Mouse (Mus musculus) cortical plate, adult 2 months (tissue): ENCODE results near the gene Kpna1. TPM values are rescaled to one million over a fixed set of nuclear protein-coding genes. Genes with fewer than 3 reads are reported as not detected.
"Not testable (repeated sequence)": the region's sequence is repeated elsewhere in the genome, so short reads cannot be mapped to it uniquely, and the experiment has no call there.

Source experiments
- H3K27ac ChIP-seq: fragments of 200-500 bp; 2 replicates; pipeline ENCODE4 v1.5.1; 2012; ENCODE audit warnings: low read length, control low read depth, inconsistent platforms; ENCODE audit not compliant: insufficient read depth
- H3K4me1 ChIP-seq: fragments of 200-500 bp; 2 replicates; pipeline ENCODE4 v1.6.1; 2011; ENCODE audit warnings: low read length; ENCODE audit not compliant: control insufficient read depth, insufficient read depth
- H3K4me3 ChIP-seq: fragments of 200-500 bp; 2 replicates; pipeline ENCODE4 v1.5.1; 2011; ENCODE audit warnings: mild to moderate bottlenecking, low read length, control low read depth; ENCODE audit not compliant: insufficient read depth
- CTCF ChIP-seq: fragments of 200-500 bp; IDR thresholded peaks from 2 replicates; pipeline ENCODE4 v1.5.1; 2011; ENCODE audit warnings: mild to moderate bottlenecking, control low read depth, low read length; ENCODE audit not compliant: insufficient read depth; ENCODE audit errors: extremely low read depth
- POLR2A ChIP-seq: fragments of 200-500 bp; IDR thresholded peaks from 2 replicates; pipeline ENCODE4 v1.6.1; 2011; ENCODE audit warnings: mild to moderate bottlenecking, low read length, control low read depth; ENCODE audit not compliant: insufficient read depth; ENCODE audit errors: extremely low read depth
- polyA plus RNA-seq: library from polyadenylated mRNA; depleted of rRNA; stranded (reverse); fragments of >200 nt; gene quantifications from 2 replicates; pipeline ENCODE4 v1.2.3, GENCODE M21; 2012; rRNA removed

The Kpna1 gene
- 49.5 and 49.8 TPM in 2 replicates for polyA plus RNA-seq

DNA sequence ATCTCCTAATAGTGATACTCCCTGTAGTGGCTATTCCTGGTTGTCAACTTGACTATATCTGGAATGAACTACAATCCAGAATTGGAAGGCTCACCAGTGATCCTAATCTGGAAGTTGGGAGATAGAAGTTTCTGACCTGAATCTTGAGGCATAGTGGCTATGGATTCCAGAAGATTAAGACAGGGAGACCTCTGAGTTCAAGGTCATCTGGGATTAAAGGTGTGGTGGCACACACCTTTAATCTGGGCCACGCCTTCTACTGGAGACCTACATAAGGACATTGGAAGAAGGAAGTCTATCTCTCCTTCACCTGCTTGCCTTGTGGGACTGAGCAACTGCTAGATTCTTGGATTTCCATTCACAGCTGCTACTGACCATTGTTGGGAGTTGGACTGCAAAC lies at the start of gene Kpna1:
Gene Kpna1, plus strand, starts transcription at position 301 of the 400 bp plus-strand sequence.
- not testable (repeated sequence) for H3K4me3 ChIP-seq, H3K4me1 ChIP-seq, H3K27ac ChIP-seq

DNA sequence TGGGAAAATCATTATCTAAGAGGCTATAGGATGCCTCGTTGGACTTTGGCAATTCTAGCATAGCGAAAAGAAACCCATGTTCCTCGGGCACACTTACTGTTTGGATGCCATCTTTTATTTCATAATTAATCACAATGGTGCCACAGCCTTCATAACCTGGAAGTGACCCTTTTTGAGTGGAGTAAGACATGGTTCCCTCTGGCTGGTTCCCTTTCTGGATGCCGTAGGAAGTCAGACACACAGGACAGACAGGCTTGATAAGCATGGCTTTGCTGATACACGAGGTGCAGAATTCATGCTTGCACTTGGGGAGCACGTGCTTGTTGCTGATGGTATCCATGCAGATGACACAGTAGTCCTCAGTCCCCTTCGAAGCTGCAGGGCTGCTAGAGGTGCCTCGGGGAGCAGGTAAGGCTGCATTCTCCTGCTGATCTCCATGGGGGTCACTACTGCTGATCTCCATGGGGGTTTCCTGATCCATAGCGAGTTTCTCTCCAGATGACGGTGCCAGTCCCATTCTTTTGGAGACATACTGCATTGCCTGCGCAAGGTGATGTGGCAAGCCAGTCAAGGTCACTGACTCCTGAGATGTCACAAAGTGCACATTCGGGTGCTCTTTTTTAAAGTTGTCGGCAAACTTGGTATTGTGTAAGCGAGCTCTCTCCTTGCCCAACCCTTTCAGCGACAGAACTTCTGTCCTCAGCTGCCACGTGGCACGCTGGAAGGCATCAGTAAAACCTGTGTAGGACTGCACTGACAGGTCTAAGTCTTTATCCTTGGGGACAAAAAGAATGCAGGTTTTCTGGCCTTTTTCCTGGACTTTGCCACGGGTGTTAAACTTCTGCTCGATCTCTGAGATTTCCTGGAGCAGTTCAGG lies 46.1 kb upstream of the Kpna1 start:
- TF ChIP-seq POLR2A = no peak
- TF ChIP-seq CTCF = no peak
- no peaks in the 10 kb centered on the region for H3K4me1 ChIP-seq
- H3K4me3 ChIP-seq = no peak overlapping the region
- no peak overlapping the region for H3K27ac ChIP-seq

DNA sequence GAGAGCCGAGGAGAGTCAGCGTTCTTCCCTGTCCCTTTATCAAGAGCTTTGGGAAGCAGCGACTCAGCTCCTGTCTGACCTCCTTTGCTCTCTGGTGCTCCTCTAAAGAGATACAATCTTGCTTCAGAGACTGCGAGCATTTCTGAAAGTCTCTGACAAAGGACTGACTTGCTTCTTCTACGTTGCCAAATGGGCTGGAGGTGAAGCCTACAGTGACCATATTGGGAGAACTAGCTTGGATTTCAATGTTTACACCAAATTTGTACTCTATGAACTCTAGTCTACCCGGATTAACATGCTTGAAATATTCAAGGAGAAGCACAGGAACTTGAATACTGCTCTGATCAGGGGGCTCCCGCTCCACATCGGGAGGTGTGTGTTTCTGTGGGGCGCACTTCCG lies 45.4 kb upstream of the Kpna1 start:
- Histone ChIP-seq H3K4me3 (no peak overlapping the region), H3K27ac (no peak overlapping the region), H3K4me1 (no peaks in the 10 kb centered on the region)
- TF ChIP-seq POLR2A (no peak), CTCF (no peak)

DNA sequence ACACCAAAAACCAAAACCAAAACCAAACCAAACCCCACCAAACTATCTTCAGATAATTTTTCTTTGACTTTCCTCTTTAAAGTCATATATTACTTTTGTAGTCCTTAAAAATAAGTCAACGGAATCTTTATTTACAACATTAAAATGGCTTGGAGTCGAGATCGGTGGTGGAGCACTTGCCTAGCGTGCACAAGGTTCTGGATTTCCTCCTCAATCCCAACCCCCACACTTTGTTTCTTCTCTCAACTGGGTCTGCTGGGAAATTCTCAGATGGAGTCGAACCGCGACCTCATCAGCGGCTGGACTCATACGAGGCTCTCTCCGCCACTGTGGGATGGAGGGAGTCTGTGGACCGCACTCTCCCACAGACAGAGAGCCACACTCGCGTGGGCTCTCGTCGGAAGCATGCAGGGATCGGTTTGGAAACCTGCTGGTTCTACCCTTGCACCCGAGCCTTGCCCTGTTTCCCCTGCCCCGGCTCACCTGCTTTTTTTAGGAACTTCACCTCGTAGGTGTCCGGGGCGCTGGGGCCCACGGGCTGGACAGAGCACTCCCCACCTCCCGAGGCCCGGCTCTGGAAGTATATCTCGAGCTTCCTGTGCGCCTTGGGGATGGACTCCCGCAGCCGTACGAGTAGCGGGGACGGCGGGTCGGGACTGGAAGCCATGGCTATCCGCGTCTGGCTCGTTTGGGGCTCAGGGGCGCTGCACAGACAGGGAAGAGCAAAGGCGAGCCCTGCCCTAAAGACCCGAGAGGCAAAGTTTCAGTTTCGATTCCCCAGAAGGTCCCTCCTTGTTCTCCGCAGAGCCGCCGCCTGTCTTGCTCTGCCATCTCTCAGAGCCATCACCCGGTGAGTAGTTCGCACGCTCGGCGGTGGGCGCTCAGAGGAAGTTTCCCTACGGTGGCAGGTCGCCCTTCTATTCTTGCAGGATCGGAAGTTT lies 40.1 kb upstream of the Kpna1 start, which contains the start of the genes Parp9 and Dtx3l:
Gene Parp9, plus strand, starts transcription at position 260 of the 941 bp plus-strand sequence.
Gene Dtx3l, minus strand, starts transcription at position 941 of the 941 bp plus-strand sequence.
- TF ChIP-seq CTCF (no peak), POLR2A (no peak)
- Histone ChIP-seq H3K4me3 (peak within 1 kb of the TSS; percentile 68), H3K27ac (no peak within 1 kb of the TSS), H3K4me1 (no peaks in the 10 kb centered on the region)

DNA sequence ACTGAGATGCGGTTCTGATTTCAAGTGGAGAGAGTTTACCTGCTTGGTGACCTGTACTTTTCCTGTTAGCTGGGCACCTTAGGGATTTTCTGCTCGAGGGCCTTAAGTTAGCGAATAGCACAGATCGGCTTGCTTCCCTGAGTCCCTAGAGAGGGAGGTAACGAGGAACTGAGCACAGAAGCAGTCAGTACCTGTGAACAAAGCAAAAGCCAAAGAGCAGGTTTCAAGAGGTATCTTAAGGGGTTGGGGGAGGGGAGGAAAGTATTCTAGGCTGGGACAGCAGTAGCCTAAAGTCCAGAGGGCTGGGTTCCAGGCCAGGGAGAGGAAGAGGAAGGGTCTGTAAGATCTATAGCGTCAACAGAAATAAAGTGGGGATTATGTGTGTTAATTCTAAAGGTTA lies 39.3 kb upstream of the Kpna1 start:
- no peak for TF ChIP-seq CTCF
- TF ChIP-seq POLR2A = no peak
- Histone ChIP-seq H3K27ac (no peak overlapping the region), H3K4me1 (no peaks in the 10 kb centered on the region), H3K4me3 (peak overlapping the region; percentile 68)

DNA sequence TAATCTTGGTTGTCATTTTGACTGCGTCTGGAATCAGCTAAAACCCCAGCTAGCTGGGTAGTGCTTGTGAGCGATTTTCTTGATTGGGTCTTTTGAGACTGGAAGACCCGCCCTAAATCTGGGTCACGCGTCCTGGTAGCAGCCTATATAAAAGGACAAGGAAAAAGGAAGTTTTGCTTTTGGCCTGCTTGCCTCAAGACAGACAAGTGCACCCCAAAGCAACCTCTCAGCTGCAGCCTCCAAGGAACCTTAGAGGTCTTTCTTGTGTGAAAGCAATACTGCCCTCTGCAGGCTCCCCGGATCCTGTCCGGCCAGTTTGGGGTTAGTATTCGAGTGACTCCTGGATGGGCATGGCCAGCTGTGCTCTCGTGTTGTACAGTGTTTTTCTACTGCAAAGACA lies 38.9 kb upstream of the Kpna1 start:
- Histone ChIP-seq H3K4me3 (peak overlapping the region; percentile 68; the same call in 1 of the 2 replicates), H3K27ac (no peak overlapping the region), H3K4me1 (no peaks in the 10 kb centered on the region)
- TF ChIP-seq CTCF (peak; percentile 56), POLR2A (no peak)

DNA sequence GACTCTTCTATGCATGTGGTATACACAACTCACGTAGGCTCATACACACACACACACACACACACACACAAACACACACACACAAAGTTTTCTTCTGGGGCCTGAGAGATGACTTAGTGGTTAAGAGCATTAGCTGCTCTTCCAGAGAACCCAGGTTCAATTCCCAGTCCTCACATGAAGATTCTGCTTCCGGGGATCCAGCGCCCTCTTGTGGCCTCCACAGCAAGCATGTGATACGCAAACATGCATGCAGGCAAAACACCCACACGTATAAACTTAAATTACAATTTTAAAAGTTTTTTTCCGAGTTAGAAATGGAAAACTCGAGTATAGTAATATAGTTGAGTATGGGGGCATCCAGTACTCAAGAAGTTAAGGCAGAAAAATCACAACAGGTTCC lies 37.2 kb upstream of the Kpna1 start:
- TF ChIP-seq POLR2A (no peak), CTCF (no peak)
- no peaks in the 10 kb centered on the region for H3K4me1 ChIP-seq
- no peak overlapping the region for H3K27ac ChIP-seq
- no peak overlapping the region for H3K4me3 ChIP-seq

DNA sequence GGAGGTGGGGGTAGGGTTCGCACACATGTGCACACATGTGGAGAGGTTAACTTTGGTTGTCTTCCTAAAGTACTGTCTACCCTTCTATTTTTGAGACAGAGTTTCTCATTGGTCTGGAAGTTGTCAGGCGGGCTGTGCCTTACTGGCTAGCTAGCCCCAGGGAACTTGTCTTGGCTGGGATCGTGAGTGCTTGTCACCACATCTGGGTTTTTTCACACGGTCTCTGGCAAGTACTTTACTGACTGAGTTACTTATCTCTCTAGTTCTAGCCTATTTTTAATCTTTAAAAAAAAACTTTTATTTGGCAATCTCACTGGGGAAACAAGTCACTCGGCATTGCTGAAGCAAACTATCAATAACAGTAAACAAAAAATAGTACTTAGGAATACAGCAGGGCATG lies 29.3 kb upstream of the Kpna1 start:
- H3K4me1 ChIP-seq = no peaks in the 10 kb centered on the region
- TF ChIP-seq CTCF (no peak), POLR2A (no peak)
- H3K4me3 ChIP-seq = no peak overlapping the region
- no peak overlapping the region for H3K27ac ChIP-seq

DNA sequence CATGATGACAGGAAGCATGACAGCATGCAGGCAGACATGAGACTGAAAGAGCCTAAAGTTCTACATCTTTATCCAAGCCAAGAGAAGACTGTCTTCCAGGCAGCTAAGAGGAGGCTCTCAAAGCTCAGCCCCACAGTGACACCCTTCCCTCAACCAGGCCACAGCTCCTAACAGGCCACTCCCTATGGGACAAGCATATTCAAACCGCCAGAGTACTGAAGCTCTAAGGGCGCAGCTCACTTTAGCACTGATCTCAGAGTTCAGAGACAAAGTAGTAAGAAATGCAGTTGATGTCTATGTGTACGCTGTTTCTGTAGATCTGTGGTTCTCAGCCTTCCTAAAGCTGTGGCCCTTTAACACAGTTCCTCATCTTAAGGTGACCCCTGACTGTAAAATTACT lies 27.3 kb upstream of the Kpna1 start:
- H3K4me3 ChIP-seq = no peak overlapping the region
- H3K27ac ChIP-seq = no peak overlapping the region
- H3K4me1 ChIP-seq = no peaks in the 10 kb centered on the region
- TF ChIP-seq POLR2A (no peak), CTCF (no peak)
